Mouse (Mus musculus) frontal cortex, postnatal 14 days (tissue): Measurements from ENCODE around the gene Galk2.

Experiments used
- DNase-seq, 2 experiments: peaks; one replicate each; pipeline ENCODE4 v3.0.0; 2022; ENCODE audit warnings: low spot score in 2 of 2

Gene Galk2

GRCm38 (mm10) chr2:125858521-125859280 is at the start of gene Galk2, which contains the start of gene Cops2:
Gene Galk2, plus strand, starts transcription at chr2:125859109.
Gene Cops2, minus strand, starts transcription at chr2:125859139.
- peak; percentile 93 to 94 for DNase-seq

DNA sequence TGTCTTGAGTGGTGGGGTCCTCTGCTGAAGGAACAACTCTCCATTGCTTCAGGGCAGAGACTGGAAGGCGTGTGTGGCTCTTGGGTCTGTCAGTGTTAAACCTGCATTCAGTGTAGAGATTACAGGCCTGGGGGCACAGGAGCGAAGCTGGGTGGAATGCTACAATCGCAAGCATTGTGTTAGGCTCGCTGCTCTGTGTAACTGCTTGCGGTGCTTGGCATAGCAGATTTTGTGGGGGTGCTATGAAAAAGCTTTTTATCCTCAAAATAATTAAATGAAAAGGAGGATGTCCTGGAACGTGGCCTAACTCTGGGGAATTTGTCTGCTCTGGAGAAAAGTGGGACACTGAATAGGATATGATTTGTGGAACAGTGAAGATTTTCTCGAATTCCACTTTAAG is 49.4 kb upstream of the Galk2 start:
- peak; percentile 10 to 14 for DNase-seq

DNA sequence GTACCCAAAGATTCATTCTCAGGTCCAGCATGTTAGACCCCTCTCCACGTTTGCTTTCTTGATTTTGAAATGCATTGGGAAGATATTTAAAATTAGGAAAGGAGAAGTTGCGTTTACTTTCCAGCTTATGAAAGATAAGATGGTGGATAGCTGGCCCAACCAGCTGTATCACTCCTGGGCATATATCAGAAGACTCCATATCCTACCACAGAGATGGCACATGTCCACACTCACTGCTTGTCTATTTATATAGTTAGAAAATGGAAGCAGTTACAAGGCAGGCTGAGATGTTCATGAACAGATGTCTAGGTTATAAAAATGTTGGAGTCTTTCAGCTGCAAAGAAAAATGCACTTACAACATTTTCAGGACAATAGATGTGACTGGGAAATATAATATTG is 47.6 kb upstream of the Galk2 start:
- no peak for DNase-seq

DNA sequence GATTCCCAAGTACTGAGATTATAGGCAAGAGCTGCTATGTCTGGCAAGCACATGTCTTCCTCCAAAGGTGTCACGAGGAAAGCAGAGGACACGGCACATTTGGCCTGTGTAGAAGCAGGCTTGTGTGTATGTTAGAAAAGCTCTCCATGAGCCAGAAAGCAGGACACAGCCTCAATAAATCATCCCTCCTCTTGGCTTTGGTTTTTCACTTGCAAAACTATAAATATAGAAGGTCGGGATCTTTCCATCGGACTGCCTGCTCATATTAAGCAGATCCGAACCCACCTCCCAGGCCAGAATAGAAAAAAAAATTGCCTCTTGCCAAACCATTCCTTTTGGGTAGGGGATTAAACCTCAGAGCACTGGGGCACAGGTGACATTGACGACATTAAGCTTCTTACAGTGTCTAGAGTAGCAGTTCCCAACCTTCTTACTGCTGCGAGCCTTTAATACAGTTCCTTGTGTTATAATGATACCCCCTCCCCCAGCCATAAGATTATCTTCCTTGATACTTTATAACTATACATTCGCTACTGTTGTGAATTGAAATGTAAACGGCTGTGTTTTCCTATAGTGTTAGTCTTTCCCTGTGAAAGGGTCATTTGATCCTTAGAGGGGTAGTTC is 44.8 kb upstream of the Galk2 start:
- no peak for DNase-seq

DNA sequence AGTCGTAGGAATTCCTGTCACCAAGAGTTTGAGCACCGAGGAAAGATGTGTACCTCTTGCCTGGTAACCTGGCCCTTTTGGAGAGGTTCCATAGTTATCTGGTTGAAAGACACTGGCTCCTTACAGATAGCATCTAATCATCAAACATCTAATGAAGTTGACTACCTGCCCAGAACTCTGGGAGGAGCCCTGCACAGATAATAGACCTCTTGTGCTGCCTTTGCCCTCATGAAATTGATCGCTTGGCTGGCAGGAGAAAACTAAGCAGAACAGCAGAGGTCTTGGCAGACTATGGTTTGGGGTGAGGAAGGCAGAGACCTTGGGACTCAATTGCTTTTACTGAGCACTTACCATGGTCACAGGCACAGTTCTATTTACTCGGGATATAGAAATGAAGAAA is 38.5 kb upstream of the Galk2 start:
- DNase-seq = no peak

DNA sequence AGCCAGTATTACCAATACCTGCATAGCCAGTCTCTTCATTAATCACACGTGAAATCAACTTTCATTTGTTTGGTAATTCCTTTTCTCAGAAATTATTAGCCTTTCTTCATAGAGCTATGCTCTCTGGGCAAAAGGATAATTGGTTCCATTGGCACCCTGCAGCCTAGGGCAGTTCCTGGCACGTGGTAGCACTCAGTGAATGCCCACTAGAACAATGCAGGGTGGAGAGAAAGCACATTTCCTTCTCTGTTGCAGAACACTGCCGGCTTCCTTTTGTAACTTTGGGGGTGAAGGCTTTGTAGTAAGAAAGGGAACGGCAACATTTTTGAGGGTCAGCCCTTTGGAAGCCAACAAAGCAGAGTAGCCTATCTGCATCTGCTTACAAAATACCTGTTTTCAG is 32.7 kb upstream of the Galk2 start:
- DNase-seq = no peak

DNA sequence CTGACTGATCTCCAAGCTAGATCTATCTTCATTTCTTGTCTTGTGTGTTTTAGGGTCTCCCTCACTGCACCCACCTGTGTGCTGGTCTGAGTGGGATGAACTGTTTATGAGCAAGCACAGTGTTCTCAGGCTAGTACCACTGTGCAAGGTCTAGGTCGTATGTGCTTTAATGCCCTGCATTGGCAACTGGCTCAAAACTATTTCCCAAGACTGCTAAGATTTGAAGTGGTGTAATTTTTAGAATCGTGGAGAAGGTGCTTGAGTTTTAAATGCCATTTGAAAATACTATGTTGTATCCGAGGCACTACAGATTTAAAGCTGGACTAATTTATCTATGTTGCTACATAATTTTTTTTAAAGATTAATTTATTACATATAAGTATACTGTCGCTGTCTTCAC is 31.0 kb upstream of the Galk2 start:
- no peak for DNase-seq

DNA sequence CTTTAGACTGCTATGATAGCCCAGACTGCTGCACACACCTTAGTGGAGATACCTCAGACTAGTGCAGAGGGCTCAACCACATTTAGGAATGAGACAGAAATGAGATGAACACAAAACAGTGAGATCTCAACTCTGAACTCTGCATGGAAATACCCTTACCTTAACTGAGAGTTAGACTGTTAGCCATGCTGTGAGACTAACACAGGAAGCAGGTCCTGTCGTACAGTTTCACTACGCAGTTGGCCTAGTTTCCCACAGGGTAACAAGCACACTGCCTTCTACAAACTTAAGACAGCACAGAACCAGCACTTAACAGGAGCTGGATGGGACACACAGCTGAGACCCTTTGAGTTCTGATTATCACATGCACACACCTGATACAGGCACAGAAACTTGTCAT is 29.0 kb upstream of the Galk2 start:
- no peak for DNase-seq

- no peak for DNase-seq
Observed at GRCm38 (mm10) chr2:125838091-125838490, 20.8 kb upstream of the Galk2 start.

- DNase-seq = no peak
Observed at GRCm38 (mm10) chr2:125838708-125839284, 20.1 kb upstream of the Galk2 start.

DNA sequence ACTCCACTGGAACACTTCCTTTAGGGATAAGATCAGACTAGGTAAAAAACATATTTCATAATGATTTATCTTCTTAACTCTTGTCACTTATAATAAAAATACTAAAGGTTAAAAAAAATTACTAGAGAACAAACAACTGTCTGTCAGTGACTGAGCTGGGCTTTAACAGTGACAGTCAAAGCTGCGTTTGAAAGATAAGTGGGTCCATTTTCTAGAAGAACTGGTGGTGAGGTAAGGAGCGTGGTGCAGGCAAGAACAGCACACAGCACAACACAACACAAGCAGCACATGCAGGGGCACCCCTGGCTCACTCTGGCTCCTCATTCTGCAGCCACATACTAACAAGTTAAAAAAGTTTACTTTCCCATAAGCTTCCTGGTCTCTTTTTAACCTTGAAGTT is 7.7 kb upstream of the Galk2 start:
- no peak for DNase-seq

GRCm38 (mm10) chr2:125857707-125858106 is 1.2 kb upstream of the Galk2 start:
- no peak for DNase-seq

DNA sequence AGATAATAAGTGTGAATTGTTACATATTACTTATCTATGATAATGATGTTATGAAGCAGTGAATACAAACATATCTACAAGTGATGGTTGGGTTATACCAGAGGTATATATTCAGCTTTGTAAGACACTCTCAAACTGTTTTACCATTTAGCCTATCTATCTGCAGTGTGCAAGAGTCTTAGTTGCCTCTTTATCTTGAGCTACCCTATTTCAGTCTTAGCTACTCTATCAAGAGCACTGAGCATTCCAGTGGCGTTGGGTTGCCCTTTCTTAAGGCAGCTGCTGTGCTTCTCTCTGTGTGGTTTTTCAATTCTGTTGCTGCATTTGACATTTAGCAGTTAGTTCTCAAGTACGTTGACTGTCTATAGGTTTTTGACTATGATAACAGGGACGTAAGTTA is 4.9 kb downstream of the Galk2 start:
- no peak for DNase-seq

- DNase-seq = no peak
Observed at GRCm38 (mm10) chr2:125864551-125864950, 5.6 kb downstream of the Galk2 start.

DNA sequence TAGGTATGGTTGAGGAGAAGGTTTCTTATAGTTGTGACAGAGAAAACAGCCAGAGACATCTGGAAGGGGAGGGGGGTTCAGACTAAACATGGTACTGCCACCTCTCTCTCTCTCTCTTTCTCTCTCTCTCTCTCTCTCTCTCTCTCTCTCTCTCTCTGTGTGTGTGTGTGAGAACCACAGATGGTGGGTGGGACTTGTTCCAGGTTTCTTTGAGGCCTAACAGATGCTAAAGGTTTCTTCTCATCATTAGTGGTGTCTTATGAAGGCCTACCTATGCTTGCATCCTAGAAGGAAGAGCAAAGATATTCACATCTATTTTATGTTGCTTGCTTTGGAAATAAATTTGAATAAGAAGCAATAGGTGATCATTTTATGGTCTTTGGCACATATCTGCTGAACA is 6.7 kb downstream of the Galk2 start:
- no peak for DNase-seq

GRCm38 (mm10) chr2:125866058-125866740 is 7.3 kb downstream of the Galk2 start:
- peak; percentile 24 to 26 for DNase-seq

- no peak for DNase-seq
Observed at GRCm38 (mm10) chr2:125868301-125868700, 9.4 kb downstream of the Galk2 start.

- no peak for DNase-seq
Observed at GRCm38 (mm10) chr2:125870159-125870558, 11.2 kb downstream of the Galk2 start.

DNA sequence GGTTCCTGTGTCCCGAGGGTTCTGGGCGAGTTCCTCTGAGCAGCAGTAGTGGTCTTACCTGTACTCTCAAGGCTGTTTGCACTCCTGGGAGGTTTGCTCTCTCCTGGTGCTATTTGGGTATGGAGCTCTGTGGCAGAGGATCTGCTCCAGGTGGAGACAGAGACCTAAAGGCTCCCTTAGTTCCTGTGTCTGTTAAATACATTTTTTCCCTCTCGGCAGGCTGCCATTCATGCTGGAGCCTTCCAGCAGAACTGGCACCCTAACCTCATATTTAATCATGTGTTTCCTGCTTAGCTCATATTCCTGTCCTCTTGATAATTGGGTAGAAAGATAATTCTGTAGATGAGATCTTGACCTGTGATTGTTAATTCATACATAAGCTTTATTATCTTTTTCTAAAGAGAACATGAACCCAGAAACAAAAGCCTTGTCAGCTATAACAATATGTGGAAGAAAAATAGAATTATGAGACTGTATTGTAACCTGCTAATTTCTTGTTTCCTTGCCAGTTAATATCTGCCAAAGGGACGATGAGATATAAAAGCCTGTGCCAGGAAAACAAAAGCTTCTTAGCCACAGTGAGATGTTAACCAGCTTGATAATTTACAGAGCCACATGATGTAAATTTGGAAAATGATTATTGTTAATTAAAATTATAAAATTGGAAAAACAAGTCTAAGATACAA is 27.1 kb downstream of the Galk2 start:
- DNase-seq = no peak

DNA sequence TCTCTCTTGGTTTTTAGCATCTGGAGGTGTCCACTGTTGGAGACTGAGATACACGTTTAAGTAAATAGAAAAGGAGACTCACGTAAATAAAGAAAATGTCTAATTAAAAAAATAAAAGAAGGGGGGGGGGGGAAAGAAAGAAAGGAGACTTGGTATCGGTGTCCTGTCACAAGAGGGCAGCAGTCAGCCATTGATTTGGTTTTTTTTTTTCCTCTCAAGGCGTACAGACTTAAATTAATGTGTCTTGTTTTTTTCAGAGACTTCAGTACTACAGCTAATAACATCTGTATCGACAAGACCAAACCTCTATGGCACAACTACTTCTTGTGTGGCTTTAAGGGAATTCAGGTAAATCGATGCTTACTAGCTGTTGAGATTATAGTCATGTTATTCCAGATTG is 34.2 kb downstream of the Galk2 start:
- DNase-seq = no peak

- DNase-seq = no peak
Observed at GRCm38 (mm10) chr2:125895099-125895498, 36.2 kb downstream of the Galk2 start.

DNA sequence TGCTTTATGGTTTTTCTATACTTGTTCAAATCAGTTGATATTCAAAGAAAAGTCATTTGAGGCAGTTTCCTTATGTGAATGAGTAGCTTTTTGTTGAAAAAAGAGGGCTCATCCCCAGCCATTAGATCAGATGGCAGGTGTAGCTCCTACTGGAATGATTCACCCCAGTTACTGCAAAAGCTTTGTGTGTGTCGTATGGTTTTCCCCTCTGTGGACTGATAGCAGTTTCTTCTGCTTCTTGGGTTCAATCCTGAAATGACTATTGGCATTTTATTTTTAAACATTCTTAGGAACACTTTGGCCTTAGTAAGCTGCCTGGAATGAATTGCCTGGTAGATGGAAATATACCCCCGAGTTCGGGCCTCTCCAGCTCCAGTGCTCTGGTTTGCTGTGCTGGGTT is 37.4 kb downstream of the Galk2 start:
- DNase-seq = no peak
